Mouse (Mus musculus): ENCODE results near the gene Igsf6. TPM values are rescaled to one million over a fixed set of nuclear protein-coding genes. Genes with fewer than 3 reads are reported as not detected.

Gene Igsf6
- polyA plus RNA-seq, 1 experiment from 2014 or later, result 1.2 TPM

DNA sequence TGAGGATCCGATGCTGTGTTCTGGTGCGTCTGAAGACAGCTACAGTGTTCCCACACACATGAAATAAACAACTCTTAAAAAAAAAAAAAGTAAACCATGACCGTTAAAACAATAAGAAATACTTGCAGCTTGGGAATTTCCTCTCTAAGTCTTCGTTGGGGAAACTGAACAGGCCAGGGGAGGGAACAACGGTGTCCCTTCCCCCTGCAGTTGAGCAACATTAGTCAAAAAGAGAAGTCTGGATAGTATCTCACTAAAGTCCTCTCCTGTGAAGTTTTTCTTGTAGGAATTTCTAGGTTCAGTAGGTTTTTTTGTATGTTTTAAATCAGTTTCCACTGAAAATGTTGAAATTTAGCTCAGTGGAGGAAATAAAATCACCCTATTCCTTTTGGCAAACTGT is 1.9 kb downstream of the Igsf6 start:
- H3K27ac ChIP-seq (ENCODE audit: low read depth, low read length), result no peak overlapping the region
- no peak overlapping the region for H3K4me3 ChIP-seq (ENCODE audit: low read depth, low read length)
- DNase-seq (ENCODE audit: low spot score) (no peak), ATAC-seq (ENCODE audit: low FRiP score) (no peak)
- H3K9me3 ChIP-seq (ENCODE audit: control insufficient read depth, low read length), result no peaks in the 10 kb centered on the region
- H3K4me1 ChIP-seq (replicated peaks; ENCODE audit: control insufficient read depth, insufficient read depth, low read length), result no peaks in the 10 kb centered on the region
- H3K36me3 ChIP-seq (ENCODE audit: control insufficient read depth, insufficient read depth, low read length), result no peaks in the 10 kb centered on the region; the same call in 1 of the 2 replicates
- 90% methylated on average over 5 of the region's 5 CpGs for WGBS
- H3K4me2 ChIP-seq (replicated peaks; ENCODE audit: low read depth, low read length), result no peak overlapping the region
- H3K9ac ChIP-seq (ENCODE audit: low read depth, low read length), result no peak overlapping the region
- no peaks in the 10 kb centered on the region for H3K27me3 ChIP-seq (ENCODE audit: control insufficient read depth, insufficient read depth, low read length)

DNA sequence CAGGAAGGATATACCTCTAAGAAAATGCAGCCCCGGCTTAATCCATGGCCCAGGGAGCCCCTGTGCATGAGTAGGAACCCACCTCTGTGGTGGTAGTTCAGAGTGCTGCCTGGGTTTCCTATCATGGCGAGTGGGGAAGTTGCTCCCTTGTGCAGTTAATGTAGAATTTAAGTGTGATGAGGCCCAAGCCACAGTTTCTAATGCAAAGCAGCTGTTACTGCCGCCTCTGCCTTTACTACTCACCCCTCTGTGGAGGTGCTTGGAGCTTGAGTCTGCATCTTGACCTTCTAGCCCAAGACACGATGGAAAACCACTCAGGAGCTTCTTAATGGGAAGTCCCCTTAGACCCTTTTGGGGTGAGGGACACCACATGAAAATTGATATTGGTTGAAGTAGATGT is 3.1 kb downstream of the Igsf6 start:
- Histone ChIP-seq H3K9me3 (ENCODE audit: control insufficient read depth, low read length) (no peaks in the 10 kb centered on the region), H3K27me3 (ENCODE audit: control insufficient read depth, insufficient read depth, low read length) (no peaks in the 10 kb centered on the region), H3K9ac (ENCODE audit: low read depth, low read length) (no peak overlapping the region), H3K4me1 (replicated peaks; ENCODE audit: control insufficient read depth, insufficient read depth, low read length) (no peaks in the 10 kb centered on the region), H3K36me3 (ENCODE audit: control insufficient read depth, insufficient read depth, low read length) (no peaks in the 10 kb centered on the region; the same call in 1 of the 2 replicates), H3K27ac (ENCODE audit: low read depth, low read length) (no peak overlapping the region), H3K4me2 (replicated peaks; ENCODE audit: low read depth, low read length) (no peak overlapping the region), H3K4me3 (ENCODE audit: low read depth, low read length) (no peak overlapping the region)
- no peak for DNase-seq (ENCODE audit: low spot score)
- 82% methylated on average over 4 of the region's 4 CpGs for WGBS
- ATAC-seq (ENCODE audit: low FRiP score), result no peak

DNA sequence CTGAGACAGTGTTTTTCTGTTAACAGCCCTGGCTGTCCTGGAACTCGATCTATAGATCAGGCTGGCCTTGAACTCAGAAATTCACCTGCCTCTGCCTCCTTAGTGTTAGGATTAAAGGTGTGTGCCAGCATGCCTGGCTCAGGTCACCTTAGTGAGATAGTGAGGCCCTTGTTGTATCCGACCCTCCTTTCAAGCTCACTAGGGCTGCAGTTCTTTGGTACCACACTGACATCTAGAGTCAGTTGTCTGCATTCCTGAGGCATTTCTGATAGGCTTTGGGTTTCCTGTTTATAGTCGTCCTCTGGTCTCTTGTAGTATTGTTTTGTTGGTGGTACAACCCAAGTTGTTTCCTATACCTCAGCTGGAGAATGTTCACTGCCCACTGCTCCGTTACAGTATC is 10.1 kb downstream of the Igsf6 start:
- H3K27me3 ChIP-seq (ENCODE audit: control insufficient read depth, insufficient read depth, low read length), result no peaks in the 10 kb centered on the region
- no peak overlapping the region for H3K27ac ChIP-seq (ENCODE audit: low read depth, low read length)
- H3K4me3 ChIP-seq (ENCODE audit: low read depth, low read length), result no peak overlapping the region
- no peaks in the 10 kb centered on the region for H3K36me3 ChIP-seq (ENCODE audit: control insufficient read depth, insufficient read depth, low read length)
- H3K4me1 ChIP-seq (replicated peaks; ENCODE audit: control insufficient read depth, insufficient read depth, low read length), result no peaks in the 10 kb centered on the region
- H3K4me2 ChIP-seq (replicated peaks; ENCODE audit: low read depth, low read length), result no peak overlapping the region
- 72% methylated on average over 4 of the region's 4 CpGs for WGBS
- no peak overlapping the region for H3K9ac ChIP-seq (ENCODE audit: low read depth, low read length)
- no peaks in the 10 kb centered on the region for H3K9me3 ChIP-seq (ENCODE audit: control insufficient read depth, low read length)
- ATAC-seq (ENCODE audit: low FRiP score) (no peak), DNase-seq (ENCODE audit: low spot score) (no peak)

DNA sequence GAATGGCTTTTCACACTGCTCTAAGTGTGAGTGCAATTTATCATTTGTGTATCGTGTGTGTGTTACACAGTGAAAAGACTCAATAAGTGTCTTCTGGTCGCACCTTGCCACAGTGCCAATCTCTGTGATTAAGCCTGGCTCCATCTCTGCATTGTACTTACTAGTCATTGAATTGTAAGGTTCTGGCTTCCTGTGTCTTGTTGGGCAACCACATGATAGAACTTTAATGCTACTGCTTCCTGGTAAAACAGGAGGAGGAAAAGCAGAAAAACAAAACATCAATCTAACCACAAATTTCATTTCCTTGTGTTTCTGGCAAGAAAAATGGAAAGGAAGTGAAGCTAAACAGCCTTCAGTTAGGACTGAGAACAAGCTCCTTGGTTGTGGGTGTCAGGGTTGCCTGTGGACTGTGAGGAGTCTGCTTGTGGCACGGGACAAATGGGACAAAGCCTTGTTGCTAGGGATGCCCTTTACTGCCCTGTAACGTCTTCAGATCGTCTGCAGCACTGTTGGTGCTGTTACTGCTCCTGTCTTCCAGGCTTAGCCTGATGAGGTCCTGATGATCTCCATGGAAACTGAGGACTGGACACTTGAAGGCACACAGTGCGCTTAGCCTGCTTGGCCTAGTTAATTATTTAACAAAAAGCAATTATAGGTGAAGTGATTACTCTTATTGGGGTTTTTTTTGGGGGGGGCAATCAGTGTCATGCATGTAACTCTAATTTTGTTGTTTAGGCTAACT is 14.7 kb downstream of the Igsf6 start:
- Histone ChIP-seq H3K4me1 (replicated peaks; ENCODE audit: control insufficient read depth, insufficient read depth, low read length) (no peaks in the 10 kb centered on the region), H3K36me3 (ENCODE audit: control insufficient read depth, insufficient read depth, low read length) (no peaks in the 10 kb centered on the region), H3K9me3 (ENCODE audit: control insufficient read depth, low read length) (no peaks in the 10 kb centered on the region), H3K27ac (ENCODE audit: low read depth, low read length) (no peak overlapping the region), H3K9ac (ENCODE audit: low read depth, low read length) (no peak overlapping the region), H3K4me3 (ENCODE audit: low read depth, low read length) (no peak overlapping the region), H3K27me3 (ENCODE audit: control insufficient read depth, insufficient read depth, low read length) (no peaks in the 10 kb centered on the region), H3K4me2 (replicated peaks; ENCODE audit: low read depth, low read length) (no peak overlapping the region)
- DNase-seq (ENCODE audit: low spot score), result no peak
- WGBS, result 62% methylated on average over 6 of the region's 6 CpGs
- no peak for ATAC-seq (ENCODE audit: low FRiP score)

DNA sequence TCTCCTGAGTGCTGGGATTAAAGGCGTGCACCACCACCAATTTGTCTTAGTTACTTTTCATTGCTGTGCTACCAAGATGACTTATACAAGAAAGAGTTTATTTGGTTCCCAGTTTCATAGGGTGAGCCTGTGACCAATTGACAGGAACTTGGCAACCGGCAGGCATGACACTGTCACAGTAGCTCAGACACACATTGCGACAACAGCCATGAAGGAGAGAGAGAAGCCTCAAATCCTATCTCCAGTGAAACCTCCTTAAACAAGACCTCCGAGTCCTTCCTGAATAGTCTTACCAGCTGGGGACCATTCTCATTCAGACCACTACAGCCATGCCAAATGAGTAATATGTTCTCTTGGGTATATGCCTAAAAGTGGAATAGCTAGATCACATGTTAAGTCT is 21.3 kb downstream of the Igsf6 start:
- DNase-seq (ENCODE audit: low spot score) (no peak), ATAC-seq (ENCODE audit: low FRiP score) (no peak)
- H3K9me3 ChIP-seq (ENCODE audit: control insufficient read depth, low read length), result no peaks in the 10 kb centered on the region
- 90% methylated on average over 4 of the region's 4 CpGs for WGBS
- no peaks in the 10 kb centered on the region for H3K27me3 ChIP-seq (ENCODE audit: control insufficient read depth, insufficient read depth, low read length)
- no peak overlapping the region for H3K27ac ChIP-seq (ENCODE audit: low read depth, low read length)
- H3K4me2 ChIP-seq (replicated peaks; ENCODE audit: low read depth, low read length), result no peak overlapping the region
- no peak overlapping the region for H3K4me3 ChIP-seq (ENCODE audit: low read depth, low read length)
- no peak overlapping the region for H3K9ac ChIP-seq (ENCODE audit: low read depth, low read length)
- H3K4me1 ChIP-seq (replicated peaks; ENCODE audit: control insufficient read depth, insufficient read depth, low read length), result no peaks in the 10 kb centered on the region
- H3K36me3 ChIP-seq (ENCODE audit: control insufficient read depth, insufficient read depth, low read length), result 0 out of 2 replicates have a peak, but pooled peaks cover 2% of the 10 kb centered on the region

DNA sequence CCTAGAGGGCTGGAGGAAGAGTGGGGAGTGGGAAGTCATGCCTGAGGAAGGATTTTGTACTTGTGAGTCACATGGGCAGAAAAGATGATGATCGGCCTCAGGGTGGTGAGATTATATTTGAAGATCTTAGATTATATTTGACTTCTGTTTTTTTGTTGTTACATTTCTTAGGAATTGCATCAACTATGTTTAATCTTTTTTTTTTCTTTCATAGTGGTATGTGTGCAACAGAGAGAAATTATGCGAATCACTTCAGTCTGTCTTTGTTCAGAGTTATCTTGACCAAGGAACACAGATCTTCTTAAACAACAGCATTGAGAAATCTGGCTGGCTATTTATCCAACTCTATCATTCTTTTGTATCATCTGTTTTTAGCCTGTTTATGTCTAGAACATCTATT is 26.7 kb downstream of the Igsf6 start:
- H3K4me3 ChIP-seq (ENCODE audit: low read depth, low read length), result no peak overlapping the region
- no peaks in the 10 kb centered on the region for H3K9me3 ChIP-seq (ENCODE audit: control insufficient read depth, low read length)
- no peaks in the 10 kb centered on the region for H3K4me1 ChIP-seq (replicated peaks; ENCODE audit: control insufficient read depth, insufficient read depth, low read length)
- no peak overlapping the region for H3K9ac ChIP-seq (ENCODE audit: low read depth, low read length)
- H3K27me3 ChIP-seq (ENCODE audit: control insufficient read depth, insufficient read depth, low read length), result no peaks in the 10 kb centered on the region
- WGBS, result 93% methylated on average over 2 of the region's 2 CpGs
- DNase-seq (ENCODE audit: low spot score) (no peak), ATAC-seq (ENCODE audit: low FRiP score) (no peak)
- H3K36me3 ChIP-seq (ENCODE audit: control insufficient read depth, insufficient read depth, low read length), result 0 out of 2 replicates have a peak, but pooled peaks cover under 1% of the 10 kb centered on the region
- no peak overlapping the region for H3K27ac ChIP-seq (ENCODE audit: low read depth, low read length)
- no peak overlapping the region for H3K4me2 ChIP-seq (replicated peaks; ENCODE audit: low read depth, low read length)

DNA sequence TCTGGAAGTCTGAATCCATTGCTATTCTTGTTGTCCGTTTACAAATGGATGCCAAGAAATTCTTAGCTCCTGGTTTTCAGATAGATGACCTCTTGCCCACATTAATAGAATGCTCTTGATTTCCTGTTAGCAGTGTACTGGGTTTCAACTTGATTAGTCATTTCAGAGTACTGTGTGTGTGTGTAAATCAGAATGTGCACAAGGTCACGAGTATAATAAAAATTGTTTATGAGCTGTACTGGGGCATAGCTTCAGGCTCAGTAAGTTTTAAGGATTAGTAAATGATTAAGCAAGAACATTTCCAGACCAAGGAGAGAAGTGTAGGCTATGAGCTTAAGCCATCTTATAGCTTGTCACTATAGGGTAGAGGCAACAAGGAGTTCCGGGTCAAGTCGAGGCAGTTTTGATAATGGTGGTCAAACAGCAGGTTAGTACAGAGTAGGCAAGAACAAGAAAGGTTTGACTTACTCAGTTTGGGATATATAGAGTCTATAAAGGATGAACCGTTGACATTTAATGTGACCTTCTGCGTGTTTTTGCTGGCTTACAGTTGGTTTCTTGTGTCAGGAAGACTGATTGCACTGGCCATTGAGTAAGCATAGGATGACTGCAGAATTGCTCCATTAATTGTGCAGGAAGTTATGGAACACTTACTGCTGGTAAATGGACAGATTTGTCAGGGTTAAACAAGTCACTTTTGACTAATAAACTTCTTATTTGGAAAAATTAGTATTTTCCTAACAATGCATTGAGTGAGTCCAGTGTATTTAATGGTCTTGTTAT is 28.5 kb downstream of the Igsf6 start:
- no peak overlapping the region for H3K4me2 ChIP-seq (replicated peaks; ENCODE audit: low read depth, low read length)
- no peak for DNase-seq (ENCODE audit: low spot score)
- H3K4me3 ChIP-seq (ENCODE audit: low read depth, low read length), result no peak overlapping the region

DNA sequence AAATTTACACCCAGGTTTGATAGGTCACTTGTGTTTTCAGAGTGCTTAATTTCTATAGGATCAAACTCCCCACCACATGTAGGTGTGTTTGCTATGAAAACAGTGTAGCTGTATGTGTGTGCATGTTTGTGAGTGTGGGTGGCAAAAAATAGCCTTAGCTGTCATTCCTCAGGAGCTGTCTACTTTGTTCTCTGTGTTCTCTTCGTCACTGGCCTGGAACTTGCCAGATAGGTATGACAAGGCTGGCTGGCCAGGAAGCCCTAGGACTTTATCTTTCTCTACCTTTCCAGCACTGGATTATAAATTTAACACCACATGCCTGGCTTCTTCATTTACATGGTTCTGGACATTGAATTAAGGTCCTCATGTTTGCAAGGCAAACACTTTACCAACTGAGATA is 30.1 kb downstream of the Igsf6 start:
- no peaks in the 10 kb centered on the region for H3K4me1 ChIP-seq (replicated peaks; ENCODE audit: control insufficient read depth, insufficient read depth, low read length)
- H3K4me2 ChIP-seq (replicated peaks; ENCODE audit: low read depth, low read length), result no peak overlapping the region
- H3K9ac ChIP-seq (ENCODE audit: low read depth, low read length), result no peak overlapping the region
- no peak overlapping the region for H3K4me3 ChIP-seq (ENCODE audit: low read depth, low read length)
- H3K9me3 ChIP-seq (ENCODE audit: control insufficient read depth, low read length), result no peaks in the 10 kb centered on the region
- no peaks in the 10 kb centered on the region for H3K36me3 ChIP-seq (ENCODE audit: control insufficient read depth, insufficient read depth, low read length)
- DNase-seq (ENCODE audit: low spot score) (no peak), ATAC-seq (ENCODE audit: low FRiP score) (no peak)
- no peaks in the 10 kb centered on the region for H3K27me3 ChIP-seq (ENCODE audit: control insufficient read depth, insufficient read depth, low read length)
- 93% methylated on average over 1 of the region's 1 CpGs for WGBS
- H3K27ac ChIP-seq (ENCODE audit: low read depth, low read length), result no peak overlapping the region

More for the DNA sequence above, 28.5 kb downstream of the Igsf6 start:
- Histone ChIP-seq H3K27ac (ENCODE audit: low read depth, low read length) (no peak overlapping the region), H3K9ac (ENCODE audit: low read depth, low read length) (no peak overlapping the region), H3K27me3 (ENCODE audit: control insufficient read depth, insufficient read depth, low read length) (no peaks in the 10 kb centered on the region), H3K9me3 (ENCODE audit: control insufficient read depth, low read length) (no peaks in the 10 kb centered on the region), H3K4me1 (replicated peaks; ENCODE audit: control insufficient read depth, insufficient read depth, low read length) (no peaks in the 10 kb centered on the region), H3K36me3 (ENCODE audit: control insufficient read depth, insufficient read depth, low read length) (no peaks in the 10 kb centered on the region)
- 94% methylated on average over 6 of the region's 6 CpGs for WGBS
- no peak for ATAC-seq (ENCODE audit: low FRiP score)

DNA sequence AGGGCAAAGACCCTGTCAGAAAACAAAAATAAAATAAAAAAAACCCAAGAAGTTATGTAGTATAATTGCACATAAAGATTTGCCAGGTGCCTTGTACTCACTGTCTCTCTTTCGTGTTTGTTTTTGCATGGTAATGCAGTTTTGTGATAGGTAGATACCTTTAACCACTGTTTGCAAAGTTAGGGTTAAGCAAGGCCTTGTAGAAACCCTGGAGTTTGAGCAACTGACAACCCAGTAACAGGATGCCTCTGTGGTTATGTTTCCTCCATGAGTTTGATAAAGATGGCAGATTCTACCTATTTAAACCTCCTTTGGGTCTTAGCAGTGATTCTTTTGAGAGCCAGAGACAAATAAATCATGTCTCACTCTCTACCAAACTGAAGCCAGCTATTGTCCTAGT is 30.9 kb downstream of the Igsf6 start:
- Histone ChIP-seq H3K4me3 (ENCODE audit: low read depth, low read length) (no peak overlapping the region), H3K4me1 (replicated peaks; ENCODE audit: control insufficient read depth, insufficient read depth, low read length) (no peaks in the 10 kb centered on the region), H3K9me3 (ENCODE audit: control insufficient read depth, low read length) (no peaks in the 10 kb centered on the region), H3K4me2 (replicated peaks; ENCODE audit: low read depth, low read length) (no peak overlapping the region), H3K9ac (ENCODE audit: low read depth, low read length) (no peak overlapping the region), H3K36me3 (ENCODE audit: control insufficient read depth, insufficient read depth, low read length) (no peaks in the 10 kb centered on the region), H3K27me3 (ENCODE audit: control insufficient read depth, insufficient read depth, low read length) (no peaks in the 10 kb centered on the region), H3K27ac (ENCODE audit: low read depth, low read length) (no peak overlapping the region)
- no peak for DNase-seq (ENCODE audit: low spot score)
- WGBS, result 97% methylated on average over 1 of the region's 1 CpGs
- ATAC-seq (ENCODE audit: low FRiP score), result no peak

Measured in hindbrain, embryonic 11.5 days (tissue).